Mouse (Mus musculus): ENCODE results near the gene Eif2s2. TPM values are rescaled to one million over a fixed set of nuclear protein-coding genes. Genes with fewer than 3 reads are reported as not detected.

The Eif2s2 gene
- polyA plus RNA-seq, 1 experiment from 2014 or later: 88.7 TPM

GRCm38 (mm10) chr2:154865696-154866095 lies 27.0 kb downstream of the Eif2s2 start:
- H3K27ac ChIP-seq (ENCODE audit: low read length): no peak overlapping the region
- 63% methylated on average over 3 of the region's 3 CpGs for WGBS
- no peak overlapping the region for H3K4me2 ChIP-seq (ENCODE audit: low read depth, low read length)
- H3K4me1 ChIP-seq (ENCODE audit: control insufficient read depth, insufficient read depth, low read length): no peaks in the 10 kb centered on the region
- H3K9ac ChIP-seq (ENCODE audit: low read length): no peak overlapping the region
- no peaks in the 10 kb centered on the region for H3K27me3 ChIP-seq (ENCODE audit: control insufficient read depth, insufficient read depth, low read length)
- ATAC-seq (ENCODE audit: insufficient read depth, low FRiP score): no peak
- H3K36me3 ChIP-seq (ENCODE audit: control insufficient read depth, insufficient read depth, low read length): peaks cover 21% of the 10 kb centered on the region; the same call in 1 of the 2 replicates
- H3K9me3 ChIP-seq (replicated peaks; ENCODE audit: control insufficient read depth, low read length): no peaks in the 10 kb centered on the region
- no peak overlapping the region for H3K4me3 ChIP-seq (replicated peaks; ENCODE audit: low read length)

- 90% methylated on average over 13 of the region's 13 CpGs for WGBS
- no peak for ATAC-seq (ENCODE audit: insufficient read depth, low FRiP score)
- H3K4me1 ChIP-seq (ENCODE audit: control insufficient read depth, insufficient read depth, low read length): no peaks in the 10 kb centered on the region
- H3K27me3 ChIP-seq (ENCODE audit: control insufficient read depth, insufficient read depth, low read length): no peaks in the 10 kb centered on the region
- H3K4me2 ChIP-seq (ENCODE audit: low read depth, low read length): no peak overlapping the region
- H3K9ac ChIP-seq (ENCODE audit: low read length): no peak overlapping the region
- H3K27ac ChIP-seq (ENCODE audit: low read length): no peak overlapping the region
- no peak overlapping the region for H3K4me3 ChIP-seq (replicated peaks; ENCODE audit: low read length)
- H3K36me3 ChIP-seq (ENCODE audit: control insufficient read depth, insufficient read depth, low read length): peaks cover 8% of the 10 kb centered on the region; the same call in 1 of the 2 replicates
- H3K9me3 ChIP-seq (replicated peaks; ENCODE audit: control insufficient read depth, low read length): no peaks in the 10 kb centered on the region
Observed at GRCm38 (mm10) chr2:154863672-154864071, 29.1 kb downstream of the Eif2s2 start.

- Histone ChIP-seq H3K9ac (ENCODE audit: low read length) (no peak overlapping the region), H3K36me3 (ENCODE audit: control insufficient read depth, insufficient read depth, low read length) (no peaks in the 10 kb centered on the region), H3K9me3 (replicated peaks; ENCODE audit: control insufficient read depth, low read length) (no peaks in the 10 kb centered on the region), H3K4me2 (ENCODE audit: low read depth, low read length) (no peak overlapping the region), H3K27ac (ENCODE audit: low read length) (no peak overlapping the region), H3K4me3 (replicated peaks; ENCODE audit: low read length) (no peak overlapping the region), H3K4me1 (ENCODE audit: control insufficient read depth, insufficient read depth, low read length) (peaks cover 2% of the 10 kb centered on the region; the same call in 1 of the 2 replicates), H3K27me3 (ENCODE audit: control insufficient read depth, insufficient read depth, low read length) (no peaks in the 10 kb centered on the region)
- 83% methylated on average over 1 of the region's 1 CpGs for WGBS
- no peak for ATAC-seq (ENCODE audit: insufficient read depth, low FRiP score)
Observed at GRCm38 (mm10) chr2:154855383-154855782, 37.4 kb downstream of the Eif2s2 start.

DNA sequence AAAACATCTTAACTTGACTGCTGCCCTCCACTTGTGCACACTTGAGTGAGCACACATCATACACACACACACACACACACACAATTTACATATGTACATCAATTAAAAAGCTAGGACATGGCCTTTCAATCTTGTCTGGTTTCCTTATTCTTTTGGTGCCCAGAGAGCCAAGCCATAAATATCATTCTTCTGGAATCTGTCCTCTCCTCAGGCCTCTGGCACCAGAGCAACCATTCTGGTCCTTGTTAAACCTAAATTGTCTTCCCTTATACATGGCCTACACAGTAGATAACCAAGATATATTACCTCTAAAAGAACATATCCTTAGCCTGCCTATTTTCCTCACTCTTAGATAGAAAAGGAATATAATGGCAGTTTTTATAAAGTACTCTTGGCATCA lies 44.6 kb downstream of the Eif2s2 start:
- no peaks in the 10 kb centered on the region for H3K4me1 ChIP-seq (ENCODE audit: control insufficient read depth, insufficient read depth, low read length)
- no peak overlapping the region for H3K4me2 ChIP-seq (ENCODE audit: low read depth, low read length)
- no peak overlapping the region for H3K27ac ChIP-seq (ENCODE audit: low read length)
- ATAC-seq (ENCODE audit: insufficient read depth, low FRiP score): no peak
- H3K9me3 ChIP-seq (replicated peaks; ENCODE audit: control insufficient read depth, low read length): no peaks in the 10 kb centered on the region
- 0 out of 2 replicates have a peak, but pooled peaks cover 3% of the 10 kb centered on the region for H3K36me3 ChIP-seq (ENCODE audit: control insufficient read depth, insufficient read depth, low read length)
- no peak overlapping the region for H3K9ac ChIP-seq (ENCODE audit: low read length)
- no peaks in the 10 kb centered on the region for H3K27me3 ChIP-seq (ENCODE audit: control insufficient read depth, insufficient read depth, low read length)
- H3K4me3 ChIP-seq (replicated peaks; ENCODE audit: low read length): no peak overlapping the region

- no peak overlapping the region for H3K4me2 ChIP-seq (ENCODE audit: low read depth, low read length)
- peaks cover 8% of the 10 kb centered on the region for H3K36me3 ChIP-seq (ENCODE audit: control insufficient read depth, insufficient read depth, low read length)
- no peak overlapping the region for H3K4me3 ChIP-seq (replicated peaks; ENCODE audit: low read length)
- no peak overlapping the region for H3K27ac ChIP-seq (ENCODE audit: low read length)
- H3K9me3 ChIP-seq (replicated peaks; ENCODE audit: control insufficient read depth, low read length): no peaks in the 10 kb centered on the region
- no peak overlapping the region for H3K9ac ChIP-seq (ENCODE audit: low read length)
- WGBS: 92% methylated on average over 2 of the region's 2 CpGs
- no peaks in the 10 kb centered on the region for H3K27me3 ChIP-seq (ENCODE audit: control insufficient read depth, insufficient read depth, low read length)
- ATAC-seq (ENCODE audit: insufficient read depth, low FRiP score): no peak
- peaks cover 9% of the 10 kb centered on the region; the same call in 1 of the 2 replicates for H3K4me1 ChIP-seq (ENCODE audit: control insufficient read depth, insufficient read depth, low read length)
Observed at GRCm38 (mm10) chr2:154836537-154836936, 56.2 kb downstream of the Eif2s2 start.

GRCm38 (mm10) chr2:154834149-154834865 lies 58.4 kb downstream of the Eif2s2 start:
- no peaks in the 10 kb centered on the region for H3K9me3 ChIP-seq (replicated peaks; ENCODE audit: control insufficient read depth, low read length)
- 89% methylated on average over 6 of the region's 6 CpGs for WGBS
- peaks cover 14% of the 10 kb centered on the region; the same call in 1 of the 2 replicates for H3K4me1 ChIP-seq (ENCODE audit: control insufficient read depth, insufficient read depth, low read length)
- no peaks in the 10 kb centered on the region for H3K27me3 ChIP-seq (ENCODE audit: control insufficient read depth, insufficient read depth, low read length)
- peaks cover 8% of the 10 kb centered on the region for H3K36me3 ChIP-seq (ENCODE audit: control insufficient read depth, insufficient read depth, low read length)
- no peak for ATAC-seq (ENCODE audit: insufficient read depth, low FRiP score)
- no peak overlapping the region for H3K9ac ChIP-seq (ENCODE audit: low read length)
- H3K4me2 ChIP-seq (ENCODE audit: low read depth, low read length): no peak overlapping the region
- no peak overlapping the region for H3K4me3 ChIP-seq (replicated peaks; ENCODE audit: low read length)
- no peak overlapping the region for H3K27ac ChIP-seq (ENCODE audit: low read length)

- Histone ChIP-seq H3K4me2 (ENCODE audit: low read depth, low read length) (no peak overlapping the region), H3K4me3 (replicated peaks; ENCODE audit: low read length) (no peak overlapping the region), H3K36me3 (ENCODE audit: control insufficient read depth, insufficient read depth, low read length) (peaks cover 5% of the 10 kb centered on the region; the same call in 1 of the 2 replicates), H3K27ac (ENCODE audit: low read length) (no peak overlapping the region), H3K27me3 (ENCODE audit: control insufficient read depth, insufficient read depth, low read length) (no peaks in the 10 kb centered on the region), H3K9me3 (replicated peaks; ENCODE audit: control insufficient read depth, low read length) (no peaks in the 10 kb centered on the region), H3K9ac (ENCODE audit: low read length) (no peak overlapping the region), H3K4me1 (ENCODE audit: control insufficient read depth, insufficient read depth, low read length) (peaks cover 14% of the 10 kb centered on the region; the same call in 1 of the 2 replicates)
- ATAC-seq (ENCODE audit: insufficient read depth, low FRiP score): no peak
- 53% methylated on average over 4 of the region's 4 CpGs for WGBS
Observed at GRCm38 (mm10) chr2:154832471-154832870, 60.3 kb downstream of the Eif2s2 start.

GRCm38 (mm10) chr2:154827521-154827920 lies 65.2 kb downstream of the Eif2s2 start:
- Histone ChIP-seq H3K27ac (ENCODE audit: low read length) (no peak overlapping the region), H3K4me3 (replicated peaks; ENCODE audit: low read length) (no peak overlapping the region), H3K36me3 (ENCODE audit: control insufficient read depth, insufficient read depth, low read length) (no peaks in the 10 kb centered on the region), H3K9ac (ENCODE audit: low read length) (no peak overlapping the region), H3K4me1 (ENCODE audit: control insufficient read depth, insufficient read depth, low read length) (peaks cover 11% of the 10 kb centered on the region; the same call in 1 of the 2 replicates), H3K27me3 (ENCODE audit: control insufficient read depth, insufficient read depth, low read length) (no peaks in the 10 kb centered on the region), H3K4me2 (ENCODE audit: low read depth, low read length) (no peak overlapping the region), H3K9me3 (replicated peaks; ENCODE audit: control insufficient read depth, low read length) (no peaks in the 10 kb centered on the region)
- 71% methylated on average over 4 of the region's 4 CpGs for WGBS
- ATAC-seq (ENCODE audit: insufficient read depth, low FRiP score): no peak

DNA sequence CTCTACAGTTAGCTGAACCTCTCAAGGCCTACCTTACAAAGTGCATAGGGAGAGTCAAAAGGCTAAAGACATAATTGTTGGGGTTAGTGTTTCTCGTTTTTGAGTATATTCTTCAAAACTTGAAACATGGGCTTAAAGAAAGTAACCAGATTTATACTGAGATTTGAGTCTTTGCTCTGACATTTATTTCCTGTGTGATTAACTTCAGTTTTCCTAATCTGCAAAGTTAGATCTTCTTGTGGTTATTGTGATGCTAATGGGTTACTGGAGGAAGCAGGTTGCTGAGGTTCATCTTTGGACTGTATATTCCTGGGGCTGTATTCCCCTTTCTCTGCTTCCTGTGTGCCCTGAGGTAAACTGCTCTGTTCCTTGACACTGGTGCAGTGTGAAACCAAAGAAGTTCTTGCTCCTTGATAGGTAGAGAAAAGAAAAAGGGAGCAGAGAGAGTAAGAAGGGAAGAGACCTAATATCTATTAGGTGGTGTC lies 66.6 kb downstream of the Eif2s2 start:
- 81% methylated on average over 1 of the region's 1 CpGs for WGBS
- Histone ChIP-seq H3K4me1 (ENCODE audit: control insufficient read depth, insufficient read depth, low read length) (peaks cover 3% of the 10 kb centered on the region; the same call in 1 of the 2 replicates), H3K27ac (ENCODE audit: low read length) (no peak overlapping the region), H3K4me2 (ENCODE audit: low read depth, low read length) (no peak overlapping the region), H3K36me3 (ENCODE audit: control insufficient read depth, insufficient read depth, low read length) (no peaks in the 10 kb centered on the region), H3K9me3 (replicated peaks; ENCODE audit: control insufficient read depth, low read length) (no peaks in the 10 kb centered on the region), H3K9ac (ENCODE audit: low read length) (no peak overlapping the region), H3K4me3 (replicated peaks; ENCODE audit: low read length) (no peak overlapping the region), H3K27me3 (ENCODE audit: control insufficient read depth, insufficient read depth, low read length) (no peaks in the 10 kb centered on the region)
- ATAC-seq (ENCODE audit: insufficient read depth, low FRiP score): no peak

Data from stomach, embryonic 16.5 days (tissue).